Mouse (Mus musculus) embryonic facial prominence, embryonic 11.5 days (tissue): Measurements from ENCODE around the gene Rab3b. TPM values are rescaled to one million over a fixed set of nuclear protein-coding genes. Genes with fewer than 3 reads are reported as not detected.

Experiments
- ATAC-seq: fragments of 200-750 bp; cut with Nextera tagmentation; replicated peaks from 2 replicates; pipeline ENCODE4 v1.8.0; 2017; ENCODE audit warnings: low read depth; ENCODE audit not compliant: insufficient number of reproducible peaks, low FRiP score, low TSS enrichment
- DNase-seq: peaks from one replicate; pipeline ENCODE4 v3.0.0-alpha.2; 2015; ENCODE audit warnings: low spot score
- H3K27ac ChIP-seq: fragments of 300-500 bp; sonication (generic); replicated peaks from 2 replicates; pipeline ENCODE4 v1.5.1; 2014; ENCODE audit warnings: mild to moderate bottlenecking, low read depth, low read length, control low read depth
- H3K27me3 ChIP-seq: fragments of 300-500 bp; sonication (generic); 2 replicates; pipeline ENCODE4 v1.6.1; 2014; ENCODE audit warnings: mild to moderate bottlenecking, low read length, moderate library complexity, mixed read lengths; ENCODE audit not compliant: control insufficient read depth, insufficient read depth
- H3K36me3 ChIP-seq: fragments of 300-500 bp; sonication (generic); replicated peaks from 2 replicates; pipeline ENCODE4 v1.6.1; 2014; ENCODE audit warnings: low read depth, mild to moderate bottlenecking, low read length, moderate library complexity, mixed read lengths; ENCODE audit not compliant: control insufficient read depth, insufficient read depth
- H3K4me1 ChIP-seq: fragments of 300-500 bp; sonication (generic); 2 replicates; pipeline ENCODE4 v1.6.1; 2014; ENCODE audit warnings: low read length, mixed read lengths; ENCODE audit not compliant: control insufficient read depth, insufficient read depth
- H3K4me2 ChIP-seq: fragments of 300-500 bp; sonication (generic); 2 replicates; pipeline ENCODE4 v1.6.1; 2014; ENCODE audit warnings: low read depth, mild to moderate bottlenecking, control low read depth, low read length, moderate library complexity
- H3K4me3 ChIP-seq: fragments of 300-500 bp; sonication (generic); 2 replicates; pipeline ENCODE4 v1.5.1; 2014; ENCODE audit warnings: low read depth, low read length, control low read depth
- H3K9ac ChIP-seq: fragments of 300-500 bp; sonication (generic); replicated peaks from 2 replicates; pipeline ENCODE4 v1.6.1; 2014; ENCODE audit warnings: mild to moderate bottlenecking, control low read depth, low read length
- H3K9me3 ChIP-seq: fragments of 300-500 bp; sonication (generic); replicated peaks from 2 replicates; pipeline ENCODE4 v1.6.1; 2016; ENCODE audit warnings: mild to moderate bottlenecking, low read length, inconsistent platforms, mixed read lengths; ENCODE audit not compliant: control insufficient read depth
- polyA plus RNA-seq: library from polyadenylated mRNA; unstranded; fragments of >200 nt; fragmentation: Nextera tagmentation; extraction: Ambion mirVana; gene quantifications from 2 replicates; pipeline ENCODE4 v1.2.1, GENCODE M21; 2014

Rab3b gene
- polyA plus RNA-seq, 1 experiment from 2014 or later: 24.9 TPM

DNA sequence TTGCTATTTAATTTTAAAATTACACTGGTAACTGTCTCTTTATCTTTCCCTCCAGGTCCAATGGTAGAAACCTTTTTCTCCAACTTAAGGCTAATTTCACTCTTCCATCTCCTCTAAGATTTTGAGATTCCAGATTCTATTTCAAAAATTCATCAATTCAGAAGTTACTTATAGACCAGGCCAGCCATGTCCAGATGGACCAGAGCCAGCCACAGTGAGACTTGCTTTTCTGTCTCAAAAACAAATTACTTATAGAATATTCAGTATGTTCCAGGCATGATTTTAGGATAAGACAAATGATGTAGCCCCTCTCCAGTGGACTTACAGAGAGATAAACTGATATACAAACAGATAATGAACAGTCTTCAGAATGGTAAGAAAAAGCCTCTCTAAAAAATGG is 112.9 kb downstream of the Rab3b start:
- Histone ChIP-seq H3K27ac (no peak overlapping the region), H3K9me3 (no peaks in the 10 kb centered on the region), H3K4me3 (no peak overlapping the region), H3K27me3 (no peaks in the 10 kb centered on the region), H3K4me2 (no peak overlapping the region), H3K4me1 (no peaks in the 10 kb centered on the region), H3K36me3 (no peaks in the 10 kb centered on the region), H3K9ac (no peak overlapping the region)
- no peak for DNase-seq
- no peak for ATAC-seq

Other genes with a start within 250 kb of the Rab3b start
- gene 3110021N24Rik, start 159.4 kb upstream of the Rab3b start, polyA plus RNA-seq: 0.80 and 1.2 TPM in 2 replicates
- gene Zfyve9, start 98.3 kb upstream of the Rab3b start, polyA plus RNA-seq: 3.7 and 3.8 TPM in 2 replicates
- gene Btf3l4, start 45.4 kb upstream of the Rab3b start, polyA plus RNA-seq: 253 and 305 TPM in 2 replicates
- 120 and 130 TPM in 2 replicates for gene Txndc12, start 44.5 kb upstream of the Rab3b start, polyA plus RNA-seq
- gene Kti12, start 31.3 kb upstream of the Rab3b start, polyA plus RNA-seq: 55.5 and 58.1 TPM in 2 replicates
- 0.69 and 0.99 TPM in 2 replicates for gene A730015C16Rik, start 30.4 kb upstream of the Rab3b start, polyA plus RNA-seq
- gene Nrd1, start 121.6 kb downstream of the Rab3b start, polyA plus RNA-seq: 56.4 and 66.3 TPM in 2 replicates